Mouse (Mus musculus) left cerebral cortex, adult 18-20 months (tissue): ENCODE results near the gene Aff3. TPM values are rescaled to one million over a fixed set of nuclear protein-coding genes. Genes with fewer than 3 reads are reported as not detected.

Experiments
- DNase-seq, 2 experiments: peaks; one replicate each; pipeline ENCODE4 v3.0.0; 2021 to 2022; ENCODE audit warnings: low spot score in 2 of 2, mixed read lengths in 1 of 2
- long read RNA-seq, 2 experiments: library from polyadenylated mRNA; stranded (forward); transcript quantifications; one replicate each; pipeline ENCODE4 v2.0.0; 2021
- total RNA-seq, 2 experiments: library from RNA; stranded (reverse); gene quantifications; 2 replicates each; pipeline ENCODE4 v1.2.3; 2021

The Aff3 gene
- total RNA-seq: 100 to 1,000 TPM; 103 to 107 TPM
- long read RNA-seq, experiment 1, partial matches to known transcripts: 4 of 23 reads
- long read RNA-seq, experiment 1, other reads (novel, unspliced or antisense): 19 of 23 reads
- long read RNA-seq, experiment 2, partial matches to known transcripts: 10 of 17 reads
- long read RNA-seq, experiment 2, other reads (novel, unspliced or antisense): 7 of 17 reads

DNA sequence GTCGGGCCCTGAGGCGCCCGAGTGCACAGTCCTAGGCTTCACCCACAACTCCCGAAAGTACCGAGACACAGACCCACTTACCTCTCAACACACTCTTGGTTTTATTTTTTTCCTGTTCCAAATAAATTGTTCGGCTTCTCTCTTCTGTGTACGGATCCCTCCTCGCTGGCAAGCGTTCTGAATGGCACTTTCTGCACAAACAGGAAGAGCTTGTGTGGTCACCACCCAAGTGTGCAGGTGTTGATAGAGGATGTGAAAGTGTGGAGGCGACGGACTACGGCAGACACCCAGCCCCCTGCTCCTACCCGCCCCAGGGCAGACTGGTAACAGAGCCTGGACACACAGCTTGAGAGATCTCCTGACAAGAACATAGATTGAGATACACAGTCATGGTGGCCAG lies at the start of gene Aff3:
Gene Aff3 (minus strand): TSS at position 179 of the 400 bp plus-strand sequence.
- DNase-seq: no peak

DNA sequence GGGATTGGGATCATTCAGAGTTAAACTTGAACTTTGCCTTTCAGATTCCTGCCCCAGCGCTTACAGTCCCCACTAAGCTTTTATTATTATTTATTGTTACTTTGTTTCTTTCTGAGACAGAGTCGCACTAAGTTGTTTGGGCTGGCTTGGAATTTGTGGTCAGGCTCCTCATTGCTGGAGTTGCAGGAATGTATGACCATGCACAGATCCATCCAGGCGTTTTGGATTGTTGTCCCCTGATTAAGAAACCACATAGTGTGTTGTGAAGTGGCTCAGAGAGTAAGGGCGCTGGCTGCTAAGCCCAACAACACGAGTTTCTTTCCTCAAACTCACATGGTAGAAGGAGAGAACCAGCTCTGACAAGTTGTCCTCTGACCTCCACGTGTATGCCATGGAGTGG lies 35.9 kb upstream of the Aff3 start:
- DNase-seq: no peak

DNA sequence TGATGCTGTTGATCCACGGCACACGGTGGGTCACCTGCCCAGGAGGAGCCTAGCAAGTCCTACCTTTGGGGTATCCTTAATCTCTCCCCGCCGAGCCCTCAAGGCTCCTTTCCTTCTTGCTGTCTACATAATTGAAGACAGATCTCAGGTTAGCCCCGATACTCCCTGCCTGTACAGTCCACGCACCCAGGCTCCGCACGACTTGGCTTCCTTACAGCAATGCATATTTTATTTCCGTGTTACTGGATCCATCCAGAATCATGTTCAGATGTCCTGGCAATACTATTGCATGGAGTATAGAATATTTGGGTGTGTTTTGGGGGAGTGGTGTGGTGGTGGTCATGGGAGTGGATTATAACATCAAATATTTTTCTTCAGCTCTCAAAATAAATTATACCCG lies 34.5 kb upstream of the Aff3 start:
- DNase-seq: no peak

DNA sequence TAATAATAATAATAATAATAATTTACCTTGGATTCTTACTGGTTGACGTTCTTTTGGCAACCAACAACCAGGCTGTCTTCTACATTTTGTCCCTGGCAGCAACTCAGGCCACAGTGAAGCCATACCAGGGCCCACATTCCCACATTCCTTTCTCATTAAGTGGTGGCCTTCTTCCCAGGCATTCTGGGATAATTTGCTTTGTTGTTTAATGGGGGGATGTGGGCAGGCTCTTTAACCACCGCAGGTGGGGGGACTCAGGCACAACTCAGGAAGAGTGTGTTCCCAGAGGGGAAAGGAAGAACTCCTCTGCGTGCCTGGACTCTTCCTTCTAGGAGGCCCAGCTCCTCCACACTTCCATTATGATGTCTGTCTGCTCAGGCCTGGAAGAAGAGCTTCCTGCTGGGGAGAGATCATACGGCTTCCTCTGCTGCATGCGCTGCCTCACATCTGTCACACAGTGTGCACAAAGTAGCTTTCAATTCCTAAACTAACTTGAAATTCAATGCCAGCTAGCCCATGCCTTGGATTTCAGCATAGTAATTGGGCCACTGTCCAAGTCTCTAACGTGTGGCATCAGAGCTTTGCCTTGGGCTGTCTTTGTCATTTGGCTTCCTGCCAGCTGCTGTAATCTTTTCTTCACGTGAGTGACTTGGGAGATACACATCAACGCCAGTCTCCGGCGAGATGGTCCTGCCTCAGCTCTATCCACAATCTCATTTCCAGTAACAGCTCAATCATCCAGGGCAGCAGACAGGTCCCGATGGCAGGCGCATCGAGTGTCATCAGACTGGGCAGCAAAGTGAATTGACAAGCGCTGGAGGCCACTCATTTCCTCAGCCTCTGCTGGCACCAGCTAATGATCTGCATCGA lies 31.3 kb upstream of the Aff3 start:
- DNase-seq: no peak

DNA sequence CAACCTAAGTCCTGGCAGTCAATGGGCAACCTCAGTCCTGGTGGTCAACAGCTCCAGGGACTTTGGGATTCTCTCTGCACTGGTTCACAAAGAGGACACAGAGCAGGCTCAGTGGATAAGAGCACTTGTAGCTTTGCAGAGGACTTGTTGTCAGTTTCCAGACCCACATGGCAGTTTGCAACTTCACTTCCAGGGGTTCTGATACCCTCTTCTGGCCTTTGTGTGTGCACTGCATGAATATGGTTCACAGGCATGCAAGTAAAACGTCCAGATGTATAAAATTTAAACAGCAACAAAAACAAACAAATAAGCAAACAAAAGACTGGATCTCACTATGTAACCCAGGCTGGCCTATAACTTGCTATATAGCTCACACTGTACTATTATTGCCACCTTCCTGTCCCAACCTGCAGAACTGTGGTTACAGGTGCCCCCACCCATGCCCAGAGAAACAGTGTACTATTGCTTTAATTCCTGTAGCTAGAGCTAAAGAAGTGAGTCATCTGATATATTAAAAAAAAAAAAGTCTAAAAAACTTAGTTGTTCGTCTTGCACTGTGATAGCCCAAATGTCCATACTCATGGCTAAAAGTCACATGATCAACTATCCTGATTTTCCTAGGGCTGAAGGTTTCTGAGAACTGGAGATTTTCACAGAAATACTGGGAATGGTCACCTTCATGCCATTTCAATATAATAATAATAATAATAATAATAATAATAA lies 30.5 kb upstream of the Aff3 start:
- no peak for DNase-seq

DNA sequence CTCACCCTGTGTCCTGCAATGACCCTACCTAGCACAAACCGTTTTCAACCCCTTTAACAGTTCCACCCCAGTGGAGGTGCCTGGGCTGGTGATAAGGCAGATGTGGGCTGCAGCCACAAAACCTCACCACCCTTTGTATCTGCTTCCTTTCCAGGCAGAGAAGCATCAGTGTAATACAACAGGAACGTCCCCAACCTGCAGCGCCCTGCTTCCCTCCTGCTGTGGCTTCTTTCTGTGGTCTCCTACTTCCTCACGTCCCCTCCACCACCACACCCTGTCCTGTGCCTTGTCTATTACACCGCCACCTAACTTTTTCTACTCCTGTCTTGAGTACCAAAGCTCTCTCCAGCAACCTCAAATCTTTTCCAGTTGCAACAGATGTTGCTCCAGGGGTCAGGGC lies 29.4 kb upstream of the Aff3 start:
- DNase-seq: no peak

DNA sequence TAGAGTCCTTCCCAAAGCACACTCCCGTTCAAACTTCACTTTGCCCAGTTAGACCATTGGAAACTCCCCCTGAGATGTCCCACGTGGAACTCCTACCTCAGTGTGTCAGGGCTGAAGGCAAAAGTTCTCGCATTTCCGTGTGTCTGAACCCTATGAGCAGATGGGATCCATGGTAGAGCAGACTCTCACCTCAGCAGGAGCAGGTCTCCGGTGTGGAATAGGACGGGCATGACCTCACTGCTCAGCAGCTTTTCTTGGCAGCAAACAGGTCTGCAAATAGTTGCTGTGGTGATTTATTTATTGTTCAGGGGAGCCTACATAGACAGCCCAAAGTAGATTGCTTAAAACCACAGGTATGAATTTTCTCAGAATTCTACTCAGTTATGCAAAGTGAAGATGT lies 25.7 kb upstream of the Aff3 start:
- no peak for DNase-seq

DNA sequence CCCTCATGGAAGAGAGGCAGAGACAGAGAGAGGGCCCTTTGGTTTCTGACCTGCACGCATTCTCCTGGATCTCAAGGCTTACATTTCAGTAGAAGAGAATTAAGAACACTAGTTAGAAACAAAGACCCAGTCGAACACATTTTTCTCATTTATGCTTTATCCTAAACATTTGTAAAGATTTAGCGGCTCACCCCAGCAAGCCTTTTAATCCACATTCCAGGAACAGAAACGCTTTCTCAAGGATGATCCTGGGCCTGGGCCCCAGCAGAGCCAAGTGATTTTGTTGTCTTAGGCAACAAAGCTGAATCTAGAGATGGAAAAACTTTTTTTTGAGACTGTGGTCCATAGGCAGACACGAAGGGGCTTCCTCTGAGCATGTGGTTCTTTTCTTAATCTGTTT lies 23.5 kb upstream of the Aff3 start:
- DNase-seq: no peak

DNA sequence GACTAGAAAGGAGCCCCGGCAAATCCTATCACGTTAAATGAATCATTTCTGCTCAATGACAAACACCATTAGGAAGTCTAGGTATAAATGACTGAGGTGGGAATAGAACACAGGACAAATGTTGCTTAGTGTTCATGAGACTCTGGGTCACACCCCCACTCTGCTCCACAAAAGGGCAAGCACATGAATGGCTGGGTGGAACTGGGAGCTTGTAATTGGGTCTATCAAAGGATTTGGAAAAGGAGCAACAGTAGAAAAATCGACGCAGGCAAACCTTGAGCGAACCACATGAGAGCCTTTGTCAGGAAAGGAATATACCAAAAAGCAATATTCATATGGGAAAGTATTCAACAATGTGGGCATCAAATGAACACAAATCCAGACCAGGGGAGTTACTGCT lies 21.0 kb upstream of the Aff3 start:
- no peak for DNase-seq

DNA sequence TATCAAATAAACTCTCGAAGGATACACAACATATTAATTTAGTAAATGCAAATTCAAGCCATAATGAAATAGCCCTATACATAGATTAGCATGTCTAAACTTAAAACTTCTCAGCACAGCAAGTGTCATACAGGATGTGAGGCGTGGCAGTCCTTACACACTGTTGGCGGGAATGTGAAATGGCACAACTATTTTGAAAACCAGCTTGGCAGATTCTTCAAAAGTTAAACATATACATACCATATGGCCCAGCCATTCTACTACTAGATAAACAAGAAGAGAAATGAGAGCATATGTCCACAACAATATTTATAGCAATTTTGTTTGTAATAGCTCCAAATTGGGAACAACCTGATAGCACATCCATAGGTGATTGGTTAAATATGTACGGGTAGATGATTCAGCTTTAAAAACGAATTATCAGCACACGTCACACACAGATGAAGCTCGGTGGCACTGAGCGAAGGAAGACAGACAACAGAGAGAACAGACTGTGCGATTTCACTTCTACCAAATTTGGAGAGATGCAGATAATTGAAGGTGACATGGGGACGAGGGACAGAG lies 18.5 kb upstream of the Aff3 start:
- no peak for DNase-seq

DNA sequence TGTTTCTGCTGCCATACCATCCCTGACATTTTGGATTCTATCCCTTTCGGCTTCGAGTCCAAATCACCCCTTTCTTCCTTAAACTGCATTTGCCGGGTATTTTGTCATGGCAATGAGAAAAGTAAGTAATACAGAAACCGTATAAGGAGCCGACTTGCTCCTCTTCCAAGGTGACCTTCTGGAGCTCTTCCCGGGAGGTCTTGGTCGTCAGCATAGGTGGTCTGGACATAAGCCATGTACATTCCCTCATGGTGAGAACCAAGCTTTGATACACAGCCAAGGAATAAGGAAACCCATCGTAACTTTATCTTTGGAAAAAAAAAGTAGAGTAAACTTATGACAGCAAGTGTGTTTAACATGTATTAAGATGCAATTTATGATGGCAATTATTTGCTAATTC lies 15.1 kb upstream of the Aff3 start:
- no peak for DNase-seq

DNA sequence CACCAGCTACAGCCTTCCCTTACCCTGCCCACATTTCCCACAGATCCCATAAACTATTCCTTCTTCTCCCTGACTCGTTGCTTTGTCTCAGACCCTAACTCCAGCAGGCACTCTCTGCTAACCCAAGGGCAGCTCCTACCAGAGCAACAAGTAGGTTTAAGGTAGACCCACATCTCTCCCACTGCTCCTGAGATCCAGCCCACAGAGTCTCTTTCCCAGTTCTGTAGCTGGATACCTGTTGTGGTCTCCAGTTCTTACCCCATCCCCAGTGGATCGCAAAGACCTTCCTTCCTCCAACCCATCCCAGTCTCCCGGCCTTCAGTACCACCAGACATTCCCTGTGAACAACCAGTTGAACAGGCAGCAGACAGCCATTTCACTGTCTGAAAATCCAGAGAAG lies 7.0 kb upstream of the Aff3 start:
- no peak for DNase-seq

DNA sequence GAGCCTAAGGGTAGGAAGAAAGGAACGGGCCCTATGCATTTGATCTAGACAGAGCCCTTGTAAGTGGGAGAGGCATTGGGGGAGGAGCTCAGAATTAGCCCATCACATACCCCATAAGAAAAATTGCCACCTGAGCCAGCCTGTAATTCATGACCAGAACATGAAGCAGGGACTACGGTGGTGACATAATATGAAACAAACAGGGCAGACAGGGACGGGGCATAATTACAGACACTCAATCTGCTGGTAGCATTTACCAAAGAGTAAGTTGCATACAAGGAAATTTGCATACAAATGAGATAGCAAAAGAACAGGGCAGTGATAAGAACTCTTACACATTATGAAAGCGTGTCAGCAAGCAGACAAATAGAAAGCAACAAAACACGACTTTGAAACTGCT lies 6.3 kb upstream of the Aff3 start:
- DNase-seq: no peak

DNA sequence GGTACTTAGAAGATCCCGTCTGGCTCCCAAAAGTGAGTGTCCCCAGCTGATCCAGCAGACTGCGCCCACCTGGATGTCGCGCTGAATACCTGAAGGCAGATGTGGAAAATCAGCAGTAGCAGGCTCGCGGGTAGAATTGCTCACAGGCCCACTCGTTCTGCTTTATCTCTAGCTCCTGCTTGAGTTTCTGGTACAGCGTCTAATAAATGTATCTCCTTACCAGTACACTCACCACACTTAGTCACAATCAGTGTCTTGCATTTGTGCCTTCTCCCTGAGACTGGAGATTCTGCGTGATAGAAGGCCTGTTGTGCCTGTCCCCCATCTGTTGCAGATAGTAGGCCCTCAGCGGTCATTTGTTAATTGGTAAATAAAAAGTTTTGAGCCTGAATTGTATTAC lies 3.6 kb upstream of the Aff3 start:
- DNase-seq: no peak

DNA sequence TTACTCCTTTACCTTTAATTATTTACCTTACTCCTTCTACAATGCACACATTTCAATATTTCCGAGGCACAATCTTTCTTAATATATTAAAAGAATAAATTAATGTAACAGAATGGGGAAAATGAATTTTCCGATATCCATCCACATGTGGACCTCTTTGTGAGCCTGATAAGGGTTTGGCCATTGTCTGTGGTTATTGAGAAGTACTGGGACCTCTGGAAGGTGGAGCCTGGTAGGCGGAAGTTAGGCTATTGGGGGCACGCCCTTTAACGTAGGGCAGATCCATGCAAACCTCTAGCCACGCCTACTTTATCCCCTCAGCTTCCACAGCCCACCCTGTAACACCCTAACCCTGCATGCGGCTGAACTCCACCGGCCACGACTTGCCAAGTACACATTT lies 3.1 kb upstream of the Aff3 start:
- DNase-seq: no peak

DNA sequence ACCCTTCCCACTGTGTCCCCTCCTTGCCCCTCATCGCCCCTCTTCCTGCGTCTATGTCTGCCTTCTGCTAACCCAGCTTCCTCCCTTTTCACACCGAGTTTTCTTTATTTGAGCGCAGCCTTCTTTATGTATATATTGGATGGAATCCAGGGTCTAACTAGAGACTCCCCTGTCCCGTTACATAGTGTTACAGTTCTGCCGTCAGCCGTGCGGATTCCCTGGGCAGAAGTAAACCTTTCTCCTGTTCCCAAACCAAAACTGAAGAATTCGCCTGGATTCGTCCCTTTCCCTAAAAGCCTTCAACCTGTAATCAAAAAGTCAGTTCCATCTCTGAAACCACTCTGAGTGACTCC lies 2.0 kb upstream of the Aff3 start:
- no peak for DNase-seq

DNA sequence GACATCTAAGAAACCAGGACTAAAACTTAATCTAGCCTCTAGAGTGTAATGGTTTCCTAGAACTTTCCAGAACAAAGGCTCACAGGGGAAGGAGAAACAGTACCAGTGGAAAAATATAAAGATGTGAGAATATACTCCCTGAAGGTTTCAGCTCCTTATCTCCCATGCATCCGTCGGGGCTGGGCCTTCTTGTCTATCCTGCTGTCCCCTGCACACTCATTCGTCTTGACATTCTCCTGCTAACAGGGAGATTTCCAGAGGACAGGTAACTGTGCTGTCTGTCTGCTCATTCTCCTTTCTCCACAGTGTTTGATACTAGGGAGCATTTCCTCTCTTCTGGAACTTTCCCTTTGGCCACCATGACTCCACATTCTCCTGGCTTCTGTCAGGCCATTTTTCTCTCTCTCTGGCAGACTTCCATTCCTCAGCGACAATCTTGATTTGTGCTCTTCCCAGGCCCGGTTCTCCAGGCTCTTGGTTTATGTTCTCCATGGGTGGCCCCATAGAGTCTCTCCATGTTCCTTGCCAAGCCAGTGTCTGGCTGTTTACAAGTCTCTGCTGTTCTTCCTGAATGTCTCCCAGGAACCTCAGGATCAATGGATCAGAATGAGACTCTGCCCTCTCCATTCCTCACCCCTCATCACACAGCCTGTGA lies 1.5 kb upstream of the Aff3 start:
- DNase-seq: no peak

DNA sequence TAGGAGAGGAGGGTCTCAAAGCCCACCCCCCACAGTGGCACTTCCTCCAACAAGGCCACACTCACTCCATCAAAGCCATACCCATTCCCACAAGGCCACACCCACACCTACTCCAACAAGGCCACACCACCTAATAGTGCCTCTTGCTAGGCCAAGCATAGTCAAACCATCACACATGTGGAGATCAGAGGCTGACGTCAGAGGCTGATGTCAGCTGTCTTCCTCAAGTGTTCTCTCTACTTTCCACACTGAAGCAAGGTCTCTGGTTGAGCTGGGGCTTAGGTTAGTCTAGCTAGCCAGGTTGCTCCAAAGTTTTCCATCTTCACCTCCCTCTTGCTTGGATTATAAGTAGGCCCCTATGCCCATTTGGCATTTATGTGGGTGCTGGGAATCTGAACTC lies 856 bp upstream of the Aff3 start:
- no peak for DNase-seq

DNA sequence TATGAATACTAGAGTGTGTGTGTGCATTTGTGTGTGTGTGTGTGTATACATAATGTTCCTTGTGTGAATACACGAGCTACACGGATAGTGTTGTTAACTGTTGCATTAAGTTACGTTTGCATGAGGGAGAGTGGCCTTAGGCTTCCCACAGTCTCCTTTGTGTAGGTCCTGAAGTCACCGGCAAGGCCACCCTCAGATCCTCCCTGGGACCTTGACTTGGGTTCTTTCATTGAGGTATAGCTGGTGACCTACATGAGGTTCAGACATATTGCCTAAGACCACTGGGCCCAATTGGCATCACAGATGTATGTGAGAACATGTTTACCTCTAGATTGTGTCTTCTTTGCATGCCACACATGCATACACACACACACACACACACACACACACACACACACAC lies 494 bp downstream of the Aff3 start:
- DNase-seq: no peak

DNA sequence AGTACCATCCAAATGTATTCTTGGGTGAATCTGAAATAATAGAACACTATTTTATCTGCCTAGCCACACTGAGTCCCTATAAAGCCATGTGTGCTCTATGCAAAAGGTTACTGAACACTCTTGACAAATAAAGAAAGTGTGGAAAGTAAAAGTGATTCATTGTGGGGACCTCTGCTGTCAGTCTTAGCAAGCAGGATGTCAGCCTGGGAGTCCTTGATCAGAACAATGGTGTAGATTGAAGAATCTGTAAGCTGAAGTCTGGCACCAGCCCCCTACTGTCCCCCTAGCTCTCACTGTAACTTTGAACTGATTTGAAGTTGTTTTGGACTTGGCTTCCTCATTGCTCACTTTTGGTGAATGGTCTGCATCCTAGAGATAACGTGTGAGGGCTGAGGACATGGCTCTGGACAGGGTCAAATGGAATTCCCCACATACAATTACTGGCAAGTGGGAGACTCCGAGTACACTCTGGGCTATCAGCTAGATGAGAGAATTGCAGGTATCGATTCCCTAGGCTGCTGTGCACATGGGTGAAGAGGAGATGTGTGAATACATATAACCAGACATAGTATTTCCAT lies 2.0 kb downstream of the Aff3 start:
- DNase-seq: no peak

DNA sequence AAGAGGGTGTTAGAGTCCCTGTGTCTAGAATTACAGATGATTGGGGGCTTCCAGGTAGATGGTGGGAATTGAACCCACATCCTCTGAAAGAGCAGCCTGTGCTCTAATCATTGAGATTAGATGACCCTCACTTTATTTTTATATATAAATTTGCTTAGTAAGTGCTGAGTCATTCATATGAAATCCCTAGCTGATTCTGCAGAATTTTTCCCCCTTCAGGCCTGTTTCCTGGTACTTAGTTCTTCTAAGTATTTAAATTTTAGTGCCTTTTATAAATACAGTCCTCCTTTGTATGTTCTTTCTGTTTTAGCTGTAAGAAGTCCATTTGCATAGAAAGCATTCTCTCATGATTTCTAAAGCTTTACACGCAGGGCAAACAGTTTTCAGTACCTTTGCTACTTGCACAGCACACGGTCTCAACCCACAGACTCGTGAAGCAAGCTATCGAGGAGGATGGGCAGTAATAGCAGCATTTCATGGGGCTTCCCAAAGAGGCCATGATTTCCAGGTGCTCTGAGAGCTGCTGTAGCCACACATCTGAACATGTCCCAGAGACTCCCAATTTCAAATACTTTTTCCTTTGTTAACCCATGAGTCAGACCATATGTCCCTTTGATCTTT lies 5.7 kb downstream of the Aff3 start:
- DNase-seq: no peak
